Mouse (Mus musculus) gastrocnemius, adult 18-20 months (tissue): ENCODE measurements around the gene Casp3. TPM values are rescaled to one million over a fixed set of nuclear protein-coding genes. Genes with fewer than 3 reads are reported as not detected.

Source experiments
- DNase-seq: peaks from one replicate; pipeline ENCODE4 v3.0.0; 2021; ENCODE audit warnings: low spot score
- total RNA-seq, 2 experiments: library from RNA; stranded (reverse); gene quantifications; 2 replicates each; pipeline ENCODE4 v1.2.3; 2021

The Casp3 gene
- total RNA-seq, 2 experiments from 2014 or later: 0.94 to 1.5 TPM

- peak; percentile 77 for DNase-seq
Observed at GRCm38 (mm10) chr8:46671496-46671895, 54.4 kb downstream of the Casp3 start.

- DNase-seq: no peak
Observed at GRCm38 (mm10) chr8:46680671-46681365, 63.7 kb downstream of the Casp3 start.

GRCm38 (mm10) chr8:46686664-46687336, 69.7 kb downstream of the Casp3 start:
- peak; percentile 93 for DNase-seq

Other genes starting within 250 kb of the Casp3 start
- gene Acsl1, start 146.3 kb upstream of the Casp3 start, total RNA-seq: 100 to 1,000 TPM; 270 to 281 TPM
- gene Cenpu, start 65.3 kb upstream of the Casp3 start, total RNA-seq: not detected
- gene Primpol, start 79 bp upstream of the Casp3 start, total RNA-seq: 1 to 10 TPM; 1.4 to 1.6 TPM
- 10 to 100 TPM; 34.9 to 42.3 TPM for gene Irf2, start 122.4 kb downstream of the Casp3 start, total RNA-seq